Mouse (Mus musculus) spleen, embryonic (tissue): Measurements from ENCODE around the gene Foxs1.

ENCODE experiments used
- CTCF ChIA-PET: fragments of 350-600 bp; sonication (Branson Sonifier 250); formaldehyde crosslinking; loops from one replicate; lab custom pipeline; 2022; lab: Charles Lee

Gene Foxs1

GRCm38 (mm10) chr2:152928219-152928987, 4.6 kb downstream of the Foxs1 start:
- CTCF ChIA-PET = no interaction called here

- CTCF ChIA-PET = no interaction called here
Observed at GRCm38 (mm10) chr2:152927371-152927770, 5.6 kb downstream of the Foxs1 start.

- CTCF ChIA-PET = no interaction called here
Observed at GRCm38 (mm10) chr2:152926896-152927295, 6.1 kb downstream of the Foxs1 start.

- CTCF ChIA-PET = no interaction called here
Observed at GRCm38 (mm10) chr2:152925189-152925872, 7.7 kb downstream of the Foxs1 start.

GRCm38 (mm10) chr2:152924543-152924942, 8.5 kb downstream of the Foxs1 start:
- CTCF ChIA-PET = no interaction called here

- CTCF ChIA-PET = interaction anchor here (0.7 kb wide), 1 partner anchor 91 kb away, joined by 4 read pairs; no protein-coding TSS in a partner anchor
Observed at GRCm38 (mm10) chr2:152924128-152924527, 8.9 kb downstream of the Foxs1 start.

- CTCF ChIA-PET = interaction anchor here (0.7 kb wide), 1 partner anchor 92 kb away, joined by 4 read pairs; no protein-coding TSS in a partner anchor
Observed at GRCm38 (mm10) chr2:152923621-152924020, 9.4 kb downstream of the Foxs1 start.

GRCm38 (mm10) chr2:152922376-152922775, 10.6 kb downstream of the Foxs1 start:
- CTCF ChIA-PET = no interaction called here

GRCm38 (mm10) chr2:152917671-152918070, 15.3 kb downstream of the Foxs1 start:
- CTCF ChIA-PET = no interaction called here

- CTCF ChIA-PET = no interaction called here
Observed at GRCm38 (mm10) chr2:152916111-152916510, 16.9 kb downstream of the Foxs1 start.

GRCm38 (mm10) chr2:152915453-152915852, 17.6 kb downstream of the Foxs1 start:
- CTCF ChIA-PET = no interaction called here

- CTCF ChIA-PET = interaction anchor here (0.6 kb wide), 2 partner anchors 179 to 236 kb away, joined by 3 to 7 read pairs; no protein-coding TSS in a partner anchor
Observed at GRCm38 (mm10) chr2:152914310-152915120, 18.5 kb downstream of the Foxs1 start.

- CTCF ChIA-PET = interaction anchor here (0.6 kb wide), 1 partner anchor 203 kb away, joined by 3 read pairs; no protein-coding TSS in a partner anchor
Observed at GRCm38 (mm10) chr2:152913471-152913870, 19.5 kb downstream of the Foxs1 start.

- CTCF ChIA-PET = no interaction called here
Observed at GRCm38 (mm10) chr2:152911432-152911831, 21.6 kb downstream of the Foxs1 start.

- CTCF ChIA-PET = no interaction called here
Observed at GRCm38 (mm10) chr2:152911031-152911430, 22.0 kb downstream of the Foxs1 start, which contains the start of gene Mylk2. TSS of gene Mylk2 (plus strand) at chr2:152911352.

- CTCF ChIA-PET = no interaction called here
Observed at GRCm38 (mm10) chr2:152909848-152910247, 23.2 kb downstream of the Foxs1 start.

- CTCF ChIA-PET = no interaction called here
Observed at GRCm38 (mm10) chr2:152907114-152907943, 25.7 kb downstream of the Foxs1 start.

GRCm38 (mm10) chr2:152906274-152907037, 26.6 kb downstream of the Foxs1 start:
- CTCF ChIA-PET = no interaction called here

GRCm38 (mm10) chr2:152905036-152905829, 27.8 kb downstream of the Foxs1 start:
- CTCF ChIA-PET = no interaction called here
